Mouse (Mus musculus): ENCODE measurements around the gene Tjp1.

- TF ChIP-seq CTCF (IDR thresholded peaks at IDR 0.05; ENCODE audit: low read depth, low read length) (no peak), POLR2A (IDR thresholded peaks at IDR 0.05; ENCODE audit: extremely low read depth, insufficient read depth, low read length) (no peak)
Observed at GRCm38 (mm10) chr7:65513451-65514179, 14.0 kb downstream of the Tjp1 start.

All from liver, adult 2 months (tissue).